ENCODE assay signal across 12 mouse cellular contexts in genomic region chr9:64274919-64275318, GRCm38 (mm10). TPM values are rescaled to one million over a fixed set of nuclear protein-coding genes. Genes with fewer than 3 reads are reported as not detected.
DNase-seq lines count a peak whose midpoint lies in the region; ATAC-seq and TF ChIP-seq lines count a peak whose summit lies in the region.
"Had no signal": no experiment of that assay in that cellular context is flagged by ENCODE, and none has a peak within 500 bp of the region (broad histone marks: within the 10 kb centered on the region; RNA-seq: fewer than 3 reads in every experiment).

No protein-coding gene starts in this region.

- H3K9ac ChIP-seq in heart, postnatal 0 days (replicated peaks; ENCODE audit: low read depth, low read length) = no peak overlapping the region
- no peak overlapping the region for H3K9ac ChIP-seq in ES-E14 (ENCODE audit: insufficient read depth, low read depth, low read length, poor library complexity, severe bottlenecking)
- H3K9ac ChIP-seq: embryonic facial prominence, embryonic 15.5 days; hindbrain, embryonic 13.5 days had no signal

- 63% methylated on average over 1 of the region's 1 CpGs for WGBS in heart, postnatal 0 days

- H3K27ac ChIP-seq in heart, postnatal 0 days (ENCODE audit: low read depth) = no peak overlapping the region
- no peak overlapping the region for H3K27ac ChIP-seq in ES-E14 (ENCODE audit: insufficient read depth, low read depth, low read length, poor library complexity, severe bottlenecking)
- H3K27ac ChIP-seq: embryonic facial prominence, embryonic 15.5 days; hindbrain, embryonic 13.5 days had no signal

- H3K4me2 ChIP-seq in heart, postnatal 0 days (ENCODE audit: low read depth, low read length) = no peak overlapping the region
- H3K4me2 ChIP-seq: embryonic facial prominence, embryonic 15.5 days; hindbrain, embryonic 13.5 days had no signal

- H3K9me3 ChIP-seq in heart, postnatal 0 days (replicated peaks; ENCODE audit: control insufficient read depth, low read length) = no peaks in the 10 kb centered on the region
- H3K9me3 ChIP-seq in ES-E14 (ENCODE audit: control insufficient read depth, insufficient read depth, low read depth, low read length) = no peaks in the 10 kb centered on the region
- H3K9me3 ChIP-seq: embryonic facial prominence, embryonic 15.5 days; hindbrain, embryonic 13.5 days had no signal

- H3K4me3 ChIP-seq in heart, postnatal 0 days (ENCODE audit: low read depth, low read length) = no peak overlapping the region
- no peak overlapping the region for H3K4me3 ChIP-seq in ES-E14 (ENCODE audit: insufficient read depth in 1 of 2, low read depth in 1 of 2, low read length in 2 of 2, poor library complexity in 1 of 2, severe bottlenecking in 1 of 2)
- H3K4me3 ChIP-seq: embryonic facial prominence, embryonic 15.5 days; hindbrain, embryonic 13.5 days had no signal

- H3K36me3 ChIP-seq in heart, postnatal 0 days (replicated peaks; ENCODE audit: control insufficient read depth, insufficient read depth, low read length) = no peaks in the 10 kb centered on the region
- H3K36me3 ChIP-seq in ES-E14 (ENCODE audit: control insufficient read depth, insufficient read depth, low read length, poor library complexity, severe bottlenecking) = no peaks in the 10 kb centered on the region
- H3K36me3 ChIP-seq: embryonic facial prominence, embryonic 15.5 days; hindbrain, embryonic 13.5 days had no signal

- no peaks in the 10 kb centered on the region for H3K27me3 ChIP-seq in heart, postnatal 0 days (ENCODE audit: control insufficient read depth, insufficient read depth, low read length)
- H3K27me3 ChIP-seq: embryonic facial prominence, embryonic 15.5 days; hindbrain, embryonic 13.5 days had no signal

- no peak for TF ChIP-seq EP300 in heart, postnatal 0 days (IDR thresholded peaks at IDR 0.05; ENCODE audit: low read depth)

- 0 out of 2 replicates have a peak, but pooled peaks have one; percentile 3 for TF ChIP-seq CTCF in heart, postnatal 0 days (IDR thresholded peaks at IDR 0.05; ENCODE audit: low read depth)

- no peak for DNase-seq in heart, postnatal 0 days (ENCODE audit: low spot score)
- DNase-seq in heart, postnatal 14 days = no peak
- DNase-seq in lung, postnatal 10 days = peak; percentile 24
- DNase-seq in lung, postnatal 25 days (ENCODE audit: low spot score) = no peak
- DNase-seq in ES-E14 (ENCODE audit: low read depth, low spot score) = peak; percentile 42
- peak; percentile 34 for DNase-seq in lung, postnatal 36 days
- no peak for DNase-seq in left cerebral cortex, postnatal 14 days (ENCODE audit: low spot score in 2 of 2)
- DNase-seq in embryo, embryonic 10 days (ENCODE audit: low spot score) = no peak
- DNase-seq: gastrocnemius, postnatal 10 days; right cerebral cortex, postnatal 14 days had no signal

- H3K4me1 ChIP-seq in heart, postnatal 0 days (ENCODE audit: control insufficient read depth, insufficient read depth) = no peaks in the 10 kb centered on the region
- H3K4me1 ChIP-seq in ES-E14 (ENCODE audit: control insufficient read depth in 2 of 2, insufficient read depth in 2 of 2, low read length in 2 of 2, poor library complexity in 1 of 2) = peaks cover 0 to 2% of the 10 kb centered on the region in 2 experiments; a peak in 2 of 4 replicates
- H3K4me1 ChIP-seq: embryonic facial prominence, embryonic 15.5 days; hindbrain, embryonic 13.5 days had no signal

- in situ Hi-C loops in ES-E14 (cut with MboI; ENCODE audit: low sequenced_read_pairs in 2 of 2, unreplicated experiment in 2 of 2) = no loop called here

- no peak for ATAC-seq in heart, postnatal 0 days (ENCODE audit: insufficient read depth, low read depth)

- intact Hi-C loops in heart, postnatal 14 days (cut with DNase I) = no loop called here
- intact Hi-C loops in left cerebral cortex, postnatal 14 days (cut with DNase I) = loop anchor here (5.0 to 10.0 kb wide), 2 partner anchors 138 to 690 kb away; partner anchors contain the start of gene Ints14

TF ChIP-seq in ES-E14, 5 proteins besides CTCF, POLR2A, EP300 and RAD21:
- TF ChIP-seq MAFK (IDR thresholded peaks at IDR 0.05; ENCODE audit: insufficient read depth, low read depth, low read length) (no peak), CHD2 (IDR thresholded peaks at IDR 0.05; ENCODE audit: low read depth, low read length) (no peak), ZNF384 (IDR thresholded peaks at IDR 0.05; ENCODE audit: low read depth, low read length) (no peak), HCFC1 (IDR thresholded peaks at IDR 0.05; ENCODE audit: borderline replicate concordance, insufficient read depth, low read length) (no peak), ZC3H11A (IDR thresholded peaks at IDR 0.05; ENCODE audit: borderline replicate concordance, low read depth, low read length) (no peak)

RNA-seq across cellular contexts. Expression of gene Tipin, which starts 6.5 kb away (rescaled TPM):
- 19.8 and 20.9 TPM in 2 replicates for total RNA-seq in heart, postnatal 0 days (2014; rRNA removed; ENCODE audit: low replicate concordance)
- 54.1 and 60.7 TPM in 2 replicates for polyA plus RNA-seq in heart, postnatal 0 days (2015; fragmentation: Nextera tagmentation; extraction: Ambion mirVana)
- total RNA-seq in heart, postnatal 14 days (2021) = 10 to 100 TPM; 11.2 to 12.1 TPM
- 133 and 195 TPM in 2 replicates for total RNA-seq in ES-E14 (2012; rRNA removed)
- 10 to 100 TPM; 14.8 to 15.6 TPM for total RNA-seq in left cerebral cortex, postnatal 14 days (2021)

RNA-seq across cellular contexts. Expression of gene Map2k1, which starts 21.5 kb away (rescaled TPM):
- 110 and 149 TPM in 2 replicates for total RNA-seq in heart, postnatal 0 days (2014; rRNA removed; ENCODE audit: low replicate concordance)
- 57.1 and 57.7 TPM in 2 replicates for polyA plus RNA-seq in heart, postnatal 0 days (2015; fragmentation: Nextera tagmentation; extraction: Ambion mirVana)
- total RNA-seq in heart, postnatal 14 days (2021) = 10 to 100 TPM; 50.0 to 52.9 TPM
- total RNA-seq in ES-E14 (2012; rRNA removed) = 62.1 and 73.0 TPM in 2 replicates
- total RNA-seq in left cerebral cortex, postnatal 14 days (2021) = 100 to 1,000 TPM; 212 to 216 TPM

RNA-seq across cellular contexts. Expression of gene Uchl4, which starts 39.9 kb away (rescaled TPM):
- total RNA-seq in heart, postnatal 0 days (2014; rRNA removed; ENCODE audit: low replicate concordance) = not detected in 2 replicates
- 0.75 and 1.1 TPM in 2 replicates for polyA plus RNA-seq in heart, postnatal 0 days (2015; fragmentation: Nextera tagmentation; extraction: Ambion mirVana)
- total RNA-seq in heart, postnatal 14 days (2021) = 1 to 10 TPM; 1.2 to 1.6 TPM
- 0.48 and 0.54 TPM in 2 replicates for total RNA-seq in ES-E14 (2012; rRNA removed)
- 1 to 10 TPM; 2.2 to 3.2 TPM for total RNA-seq in left cerebral cortex, postnatal 14 days (2021)

Comparison
In these comparisons a context has a peak if more than half of its experiments do, and no peak if none do; other contexts are left out.
1. DNase-seq: peak in lung, postnatal 10 days (single experiment), ES-E14 (single experiment) and lung, postnatal 36 days (single experiment); none in heart, postnatal 0 days (single experiment), heart, postnatal 14 days (0 of 2), lung, postnatal 25 days (single experiment), left cerebral cortex, postnatal 14 days (0 of 2) and embryo, embryonic 10 days (single experiment).